Mouse (Mus musculus) forebrain, postnatal 0 days (tissue): ENCODE measurements around the gene D5Ertd579e. TPM values are rescaled to one million over a fixed set of nuclear protein-coding genes. Genes with fewer than 3 reads are reported as not detected.

Experiments used
- ATAC-seq: fragments of 200-750 bp; cut with Nextera tagmentation; 2 replicates; pipeline ENCODE4 v1.8.0; 2017; ENCODE audit warnings: mild to moderate bottlenecking, moderate library complexity
- DNase-seq: peaks from one replicate; pipeline ENCODE4 v3.0.0-alpha.2; 2015
- H3K27ac ChIP-seq: fragments of 300-500 bp; sonication (generic); 2 replicates; pipeline ENCODE4 v1.5.1; 2014; ENCODE audit warnings: low read depth, mild to moderate bottlenecking, antibody characterized with exemption, low read length, moderate library complexity, mixed read lengths
- H3K27me3 ChIP-seq: fragments of 300-500 bp; sonication (generic); 2 replicates; pipeline ENCODE4 v1.6.1; 2014; ENCODE audit warnings: mild to moderate bottlenecking, low read length, mixed read lengths; ENCODE audit not compliant: insufficient read depth
- H3K36me3 ChIP-seq: fragments of 300-500 bp; sonication (generic); 2 replicates; pipeline ENCODE4 v1.6.1; 2014; ENCODE audit warnings: mild to moderate bottlenecking, moderate library complexity; ENCODE audit not compliant: insufficient read depth
- H3K4me1 ChIP-seq: fragments of 300-500 bp; sonication (generic); 2 replicates; pipeline ENCODE4 v1.6.1; 2014; ENCODE audit warnings: antibody characterized with exemption; ENCODE audit not compliant: insufficient read depth
- H3K4me2 ChIP-seq: fragments of 300-500 bp; sonication (generic); 2 replicates; pipeline ENCODE4 v1.6.1; 2014; ENCODE audit warnings: low read depth, mild to moderate bottlenecking, moderate library complexity
- H3K4me3 ChIP-seq: fragments of 300-500 bp; sonication (generic); 2 replicates; pipeline ENCODE4 v1.5.1; 2014; ENCODE audit warnings: low read depth, low read length, mixed read lengths
- H3K9ac ChIP-seq: fragments of 300-500 bp; sonication (generic); 2 replicates; pipeline ENCODE4 v1.6.1; 2014; ENCODE audit warnings: mild to moderate bottlenecking
- H3K9me3 ChIP-seq: fragments of 300-500 bp; sonication (generic); 2 replicates; pipeline ENCODE4 v1.6.1; 2016; ENCODE audit warnings: low read length
- CTCF ChIP-seq: sonication (generic); IDR thresholded peaks from 2 replicates; pipeline ENCODE4 v1.5.1; 2016; ENCODE audit warnings: antibody characterized with exemption, control low read depth, low read depth
- WGBS: fragments of 180-500 bp; shearing (Covaris S2); extraction: QIAGEN DNeasy Blood & Tissue Kit; methylation state at CpG from one replicate; pipeline ENCODE4 v1.1.7; 2014; 5-methylcytosine and 5-hydroxymethylcytosine counted together
- polyA plus RNA-seq: library from polyadenylated mRNA; unstranded; fragments of >200 nt; fragmentation: Nextera tagmentation; extraction: Ambion mirVana; gene quantifications from 2 replicates; pipeline ENCODE4 v1.2.1, GENCODE M21; 2015
- total RNA-seq: library from RNA; depleted of rRNA; stranded (reverse); fragments of >200 nt; gene quantifications from 2 replicates; pipeline ENCODE4 v1.2.3, GENCODE M21; 2014

D5Ertd579e gene
- total and polyA plus RNA-seq, 2 experiments from 2014 or later, result 27.4 to 105 TPM

DNA sequence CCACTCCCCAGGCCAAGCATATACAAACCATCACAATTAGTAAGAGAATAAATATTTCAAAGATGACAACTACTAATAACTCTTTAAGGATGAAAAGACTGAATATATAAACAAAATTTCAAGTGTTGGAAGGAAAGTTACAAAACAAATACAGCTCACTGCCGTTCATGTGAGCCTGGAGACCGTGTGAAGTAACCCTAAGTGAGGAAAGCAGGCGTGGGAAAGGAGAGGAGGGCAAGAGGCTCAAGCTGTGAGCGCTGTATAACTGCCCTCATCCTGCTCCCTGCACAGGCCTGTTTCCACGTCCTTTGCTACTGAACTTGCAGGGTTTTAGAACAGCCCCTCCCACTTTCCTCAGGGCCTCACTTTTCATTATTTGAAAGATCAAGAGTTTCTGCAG, 70.2 kb downstream of the D5Ertd579e start:
- Histone ChIP-seq H3K9me3 (no peaks in the 10 kb centered on the region), H3K27ac (no peak overlapping the region), H3K4me1 (no peaks in the 10 kb centered on the region), H3K27me3 (no peaks in the 10 kb centered on the region), H3K9ac (no peak overlapping the region), H3K4me3 (no peak overlapping the region), H3K4me2 (no peak overlapping the region), H3K36me3 (peaks cover 5% of the 10 kb centered on the region; the same call in 1 of the 2 replicates)
- 84% methylated on average over 5 of the region's 5 CpGs for WGBS
- no peak for TF ChIP-seq CTCF
- DNase-seq, result no peak
- no peak for ATAC-seq

GRCm38 (mm10) chr5:36623670-36624069, 72.2 kb downstream of the D5Ertd579e start:
- H3K4me2 ChIP-seq, result no peak overlapping the region

DNA sequence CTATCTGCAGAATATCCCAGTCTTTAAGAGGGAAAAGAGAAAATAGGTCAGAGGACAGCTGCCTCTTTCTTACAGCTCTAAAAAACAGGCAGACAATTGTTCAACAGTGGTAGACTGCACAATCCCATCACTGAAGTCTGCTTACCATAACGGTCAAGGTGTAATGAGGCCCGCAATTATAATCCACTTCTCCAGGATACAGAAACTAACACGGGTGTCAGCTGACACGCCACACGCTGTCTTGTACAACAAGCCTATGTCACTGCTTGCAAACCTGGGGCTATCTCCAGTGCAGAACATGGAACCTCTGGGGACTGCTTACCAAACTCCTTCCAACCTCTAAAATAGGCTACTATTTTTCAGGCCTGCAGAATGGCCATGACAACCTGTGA, 74.8 kb downstream of the D5Ertd579e start:
- 82% methylated on average over 5 of the region's 5 CpGs for WGBS
- H3K4me3 ChIP-seq, result no peak overlapping the region
- ATAC-seq (no peak), DNase-seq (no peak)
- H3K27ac ChIP-seq, result no peak overlapping the region
- H3K4me2 ChIP-seq, result no peak overlapping the region
- no peaks in the 10 kb centered on the region for H3K4me1 ChIP-seq
- no peak for TF ChIP-seq CTCF
- no peaks in the 10 kb centered on the region for H3K27me3 ChIP-seq
- H3K9me3 ChIP-seq, result no peaks in the 10 kb centered on the region
- peaks cover 13% of the 10 kb centered on the region for H3K36me3 ChIP-seq
- H3K9ac ChIP-seq, result no peak overlapping the region

More at GRCm38 (mm10) chr5:36623670-36624069, 72.2 kb downstream of the D5Ertd579e start:
- WGBS, result 95% methylated on average over 5 of the region's 5 CpGs
- no peak overlapping the region for H3K4me3 ChIP-seq
- H3K9me3 ChIP-seq, result no peaks in the 10 kb centered on the region
- ATAC-seq, result no peak
- peaks cover 5% of the 10 kb centered on the region; the same call in 1 of the 2 replicates for H3K36me3 ChIP-seq
- H3K4me1 ChIP-seq, result no peaks in the 10 kb centered on the region
- DNase-seq, result no peak
- H3K27ac ChIP-seq, result no peak overlapping the region
- no peak overlapping the region for H3K9ac ChIP-seq
- TF ChIP-seq CTCF, result no peak
- H3K27me3 ChIP-seq, result no peaks in the 10 kb centered on the region

- H3K9me3 ChIP-seq, result no peaks in the 10 kb centered on the region
- no peak overlapping the region for H3K4me2 ChIP-seq
- no peaks in the 10 kb centered on the region for H3K4me1 ChIP-seq
- ATAC-seq (no peak), DNase-seq (no peak)
- H3K27me3 ChIP-seq, result no peaks in the 10 kb centered on the region
- no peak overlapping the region for H3K9ac ChIP-seq
- no peak for TF ChIP-seq CTCF
- H3K36me3 ChIP-seq, result peaks cover 18% of the 10 kb centered on the region
- H3K27ac ChIP-seq, result no peak overlapping the region
- H3K4me3 ChIP-seq, result no peak overlapping the region
- 75% methylated on average over 8 of the region's 8 CpGs for WGBS
Observed at GRCm38 (mm10) chr5:36620409-36621057, 75.3 kb downstream of the D5Ertd579e start.

DNA sequence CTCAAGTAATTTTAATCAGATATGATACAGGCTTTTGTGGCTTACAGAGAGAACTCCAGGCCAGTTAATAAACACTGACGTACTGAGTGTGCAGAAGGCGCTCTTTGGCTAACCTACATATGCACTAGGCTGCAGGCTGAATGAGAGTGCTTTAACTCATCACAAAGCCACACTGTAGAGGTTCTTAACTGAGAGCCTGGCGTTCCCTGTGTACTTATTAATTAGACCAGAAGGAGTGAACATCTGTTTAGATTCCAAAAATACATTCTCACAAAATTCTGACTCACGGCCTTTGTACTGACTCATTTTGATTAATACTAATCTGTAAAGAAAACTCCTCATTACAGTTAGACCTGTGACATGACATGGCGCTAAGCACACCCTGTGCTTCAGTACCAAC, 76.9 kb downstream of the D5Ertd579e start:
- no peak overlapping the region for H3K4me3 ChIP-seq
- H3K27me3 ChIP-seq, result no peaks in the 10 kb centered on the region
- H3K9ac ChIP-seq, result no peak overlapping the region
- TF ChIP-seq CTCF, result no peak
- H3K36me3 ChIP-seq, result peaks cover 34% of the 10 kb centered on the region
- no peak for DNase-seq
- 70% methylated on average over 5 of the region's 5 CpGs for WGBS
- no peaks in the 10 kb centered on the region for H3K9me3 ChIP-seq
- no peak overlapping the region for H3K4me2 ChIP-seq
- H3K4me1 ChIP-seq, result no peaks in the 10 kb centered on the region
- no peak overlapping the region for H3K27ac ChIP-seq
- ATAC-seq, result 0 out of 2 replicates have a peak, but pooled peaks have one; percentile 18

DNA sequence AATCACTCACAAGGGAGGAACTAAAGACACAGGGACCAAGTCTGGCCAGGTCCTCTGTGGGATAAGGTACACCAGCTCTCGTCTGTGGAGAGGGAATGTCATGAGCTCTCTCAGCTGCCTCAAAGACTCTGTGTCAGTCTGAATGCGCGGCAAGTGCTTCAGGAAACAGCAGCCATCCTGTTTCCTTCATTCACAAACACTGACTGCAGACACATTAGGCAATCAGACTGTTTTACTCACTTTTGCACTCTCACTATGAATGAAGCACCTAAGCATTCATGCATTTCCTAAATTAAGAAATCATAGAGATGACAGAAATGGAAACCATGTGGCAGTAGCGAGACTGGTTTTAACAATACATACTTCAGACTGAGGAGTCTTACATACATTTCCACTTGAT, 77.5 kb downstream of the D5Ertd579e start:
- no peak for ATAC-seq
- Histone ChIP-seq H3K4me1 (no peaks in the 10 kb centered on the region), H3K27me3 (no peaks in the 10 kb centered on the region), H3K27ac (no peak overlapping the region), H3K36me3 (peaks cover 39% of the 10 kb centered on the region), H3K9ac (no peak overlapping the region), H3K9me3 (no peaks in the 10 kb centered on the region), H3K4me2 (no peak overlapping the region), H3K4me3 (no peak overlapping the region)
- no peak for TF ChIP-seq CTCF
- 82% methylated on average over 4 of the region's 4 CpGs for WGBS
- DNase-seq, result no peak

DNA sequence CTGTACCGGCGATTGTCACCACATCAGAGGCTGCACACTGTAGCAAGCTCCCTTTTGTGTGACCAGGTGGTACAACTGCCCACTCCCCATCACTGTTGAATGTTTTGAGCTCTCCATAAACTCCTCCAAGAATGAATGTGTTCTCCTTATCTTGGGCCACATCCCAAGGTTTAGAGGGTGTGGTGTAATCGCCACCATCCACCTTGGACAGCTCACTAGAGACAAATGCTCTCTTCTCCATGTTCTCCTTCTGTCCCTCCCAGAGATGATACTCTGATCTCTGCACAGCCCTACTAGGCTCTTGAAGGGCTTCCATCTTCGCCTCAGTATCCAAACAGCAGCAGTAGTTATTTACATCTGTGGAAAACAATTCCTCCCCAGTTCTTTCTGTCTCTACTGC, 81.7 kb downstream of the D5Ertd579e start:
- Histone ChIP-seq H3K9me3 (no peaks in the 10 kb centered on the region), H3K4me3 (no peak overlapping the region), H3K4me1 (no peaks in the 10 kb centered on the region), H3K27ac (no peak overlapping the region), H3K27me3 (no peaks in the 10 kb centered on the region), H3K4me2 (no peak overlapping the region), H3K36me3 (peaks cover 48% of the 10 kb centered on the region), H3K9ac (no peak overlapping the region)
- ATAC-seq, result no peak
- no peak for DNase-seq
- no peak for TF ChIP-seq CTCF
- WGBS, result 92% methylated on average over 4 of the region's 4 CpGs
